Mouse (Mus musculus): ENCODE measurements at regions not wholly inside any gene's neighbourhood (a gene's known extent, or its start where the extent isn't known, plus 50 kb on each side); places are given as distances from the start of the nearest gene placed in this dataset.
A peak's percentile ranks its signal among the peaks of the same experiment; 100 is the strongest.

- no peak overlapping the region for H3K4me3 ChIP-seq (ENCODE audit: low read length)
- H3K4me1 ChIP-seq (ENCODE audit: control insufficient read depth, insufficient read depth, low read depth, low read length) = no peaks in the 10 kb centered on the region
- no peaks in the 10 kb centered on the region; the same call in 1 of the 2 replicates for H3K27me3 ChIP-seq (replicated peaks; ENCODE audit: control insufficient read depth, insufficient read depth, low read length)
- WGBS = 69% methylated on average over 9 of the region's 9 CpGs
- no peaks in the 10 kb centered on the region for H3K9me3 ChIP-seq (ENCODE audit: control insufficient read depth, low read length)
- H3K27ac ChIP-seq (ENCODE audit: low read depth, low read length) = no peak overlapping the region
- no peaks in the 10 kb centered on the region for H3K36me3 ChIP-seq (ENCODE audit: control insufficient read depth, insufficient read depth, low read length)
- no peak for ATAC-seq
- no peak overlapping the region for H3K9ac ChIP-seq (ENCODE audit: low read depth, low read length)
- H3K4me2 ChIP-seq (ENCODE audit: low read length) = no peak overlapping the region
Measured at GRCm38 (mm10) chr14:80528419-80529028, 544.6 kb downstream of the Olfm4 start.

GRCm38 (mm10) chr14:80536044-80536745 lies 552.3 kb downstream of the Olfm4 start:
- Histone ChIP-seq H3K27ac (ENCODE audit: low read depth, low read length) (no peak overlapping the region), H3K4me2 (ENCODE audit: low read length) (no peak overlapping the region), H3K9ac (ENCODE audit: low read depth, low read length) (no peak overlapping the region), H3K36me3 (ENCODE audit: control insufficient read depth, insufficient read depth, low read length) (no peaks in the 10 kb centered on the region), H3K4me3 (ENCODE audit: low read length) (no peak overlapping the region), H3K27me3 (replicated peaks; ENCODE audit: control insufficient read depth, insufficient read depth, low read length) (no peaks in the 10 kb centered on the region), H3K4me1 (ENCODE audit: control insufficient read depth, insufficient read depth, low read depth, low read length) (no peaks in the 10 kb centered on the region), H3K9me3 (ENCODE audit: control insufficient read depth, low read length) (no peaks in the 10 kb centered on the region)
- peak; percentile 50; the same call in 1 of the 2 replicates for ATAC-seq
- 45% methylated on average over 7 of the region's 7 CpGs for WGBS

- 55% methylated on average over 11 of the region's 11 CpGs for WGBS
- peak; percentile 71 for ATAC-seq
- no peak overlapping the region for H3K9ac ChIP-seq (ENCODE audit: low read depth, low read length)
Measured at GRCm38 (mm10) chr14:80559950-80560349, 576.1 kb downstream of the Olfm4 start.

More at GRCm38 (mm10) chr14:80559950-80560349, 576.1 kb downstream of the Olfm4 start:
- no peak overlapping the region for H3K27ac ChIP-seq (ENCODE audit: low read depth, low read length)
- no peaks in the 10 kb centered on the region for H3K36me3 ChIP-seq (ENCODE audit: control insufficient read depth, insufficient read depth, low read length)
- H3K9me3 ChIP-seq (ENCODE audit: control insufficient read depth, low read length) = no peaks in the 10 kb centered on the region
- no peak overlapping the region for H3K4me3 ChIP-seq (ENCODE audit: low read length)
- H3K27me3 ChIP-seq (replicated peaks; ENCODE audit: control insufficient read depth, insufficient read depth, low read length) = no peaks in the 10 kb centered on the region
- H3K4me1 ChIP-seq (ENCODE audit: control insufficient read depth, insufficient read depth, low read depth, low read length) = no peaks in the 10 kb centered on the region
- H3K4me2 ChIP-seq (ENCODE audit: low read length) = no peak overlapping the region

Measured in hindbrain, embryonic 16.5 days (tissue).